Mouse (Mus musculus): ENCODE measurements at regions not wholly inside any gene's neighbourhood (a gene's known extent, or its start where the extent isn't known, plus 50 kb on each side); places are given as distances from the start of the nearest gene placed in this dataset.

- Histone ChIP-seq H3K4me3 (replicated peaks) (no peak overlapping the region), H3K4me1 (replicated peaks) (0 out of 2 replicates have a peak, but pooled peaks cover 4% of the 10 kb centered on the region), H3K27me3 (no peaks in the 10 kb centered on the region), H3K9me3 (replicated peaks) (no peaks in the 10 kb centered on the region), H3K9ac (no peak overlapping the region), H3K4me2 (no peak overlapping the region), H3K27ac (no peak overlapping the region), H3K36me3 (no peaks in the 10 kb centered on the region)
- WGBS (ENCODE audit: insufficient replicate concordance), result 67% methylated on average over 9 of the region's 9 CpGs
- DNase-seq (peak; percentile 45), ATAC-seq (ENCODE audit: low read depth) (no peak)
Observed at GRCm38 (mm10) chr2:103848923-103849700, 51.7 kb upstream of the Caprin1 start.

GRCm38 (mm10) chr2:103849766-103850530 is 52.5 kb upstream of the Caprin1 start:
- Histone ChIP-seq H3K36me3 (no peaks in the 10 kb centered on the region), H3K4me3 (replicated peaks) (no peak overlapping the region), H3K9ac (no peak overlapping the region), H3K27ac (no peak overlapping the region), H3K9me3 (replicated peaks) (no peaks in the 10 kb centered on the region), H3K4me1 (replicated peaks) (0 out of 2 replicates have a peak, but pooled peaks cover 4% of the 10 kb centered on the region), H3K27me3 (no peaks in the 10 kb centered on the region), H3K4me2 (no peak overlapping the region)
- 69% methylated on average over 9 of the region's 9 CpGs for WGBS (ENCODE audit: insufficient replicate concordance)
- DNase-seq (no peak), ATAC-seq (ENCODE audit: low read depth) (no peak)

- Histone ChIP-seq H3K4me2 (no peak overlapping the region), H3K36me3 (no peaks in the 10 kb centered on the region), H3K4me3 (replicated peaks) (no peak overlapping the region), H3K27ac (no peak overlapping the region), H3K9ac (no peak overlapping the region), H3K27me3 (no peaks in the 10 kb centered on the region), H3K4me1 (replicated peaks) (0 out of 2 replicates have a peak, but pooled peaks cover 4% of the 10 kb centered on the region), H3K9me3 (replicated peaks) (no peaks in the 10 kb centered on the region)
- 50% methylated on average over 5 of the region's 5 CpGs for WGBS (ENCODE audit: insufficient replicate concordance)
- ATAC-seq (ENCODE audit: low read depth) (no peak), DNase-seq (no peak)
Observed at GRCm38 (mm10) chr2:103850531-103850816, 53.0 kb upstream of the Caprin1 start.

GRCm38 (mm10) chr2:103851171-103851570 is 53.7 kb upstream of the Caprin1 start:
- DNase-seq (no peak), ATAC-seq (ENCODE audit: low read depth) (no peak)
- 67% methylated on average over 3 of the region's 3 CpGs for WGBS (ENCODE audit: insufficient replicate concordance)
- H3K9ac ChIP-seq, result no peak overlapping the region
- H3K36me3 ChIP-seq, result no peaks in the 10 kb centered on the region
- H3K4me1 ChIP-seq (replicated peaks), result 0 out of 2 replicates have a peak, but pooled peaks cover 4% of the 10 kb centered on the region
- no peaks in the 10 kb centered on the region for H3K9me3 ChIP-seq (replicated peaks)
- no peaks in the 10 kb centered on the region for H3K27me3 ChIP-seq
- H3K4me3 ChIP-seq (replicated peaks), result no peak overlapping the region
- no peak overlapping the region for H3K4me2 ChIP-seq
- H3K27ac ChIP-seq, result no peak overlapping the region

GRCm38 (mm10) chr2:103861226-103861625 is 63.8 kb upstream of the Caprin1 start:
- Histone ChIP-seq H3K27me3 (no peaks in the 10 kb centered on the region), H3K9me3 (replicated peaks) (no peaks in the 10 kb centered on the region; the same call in 1 of the 2 replicates), H3K27ac (no peak overlapping the region), H3K36me3 (no peaks in the 10 kb centered on the region), H3K4me1 (replicated peaks) (no peaks in the 10 kb centered on the region), H3K4me2 (no peak overlapping the region), H3K9ac (no peak overlapping the region), H3K4me3 (replicated peaks) (no peak overlapping the region)
- DNase-seq (no peak), ATAC-seq (ENCODE audit: low read depth) (no peak)
- 73% methylated on average over 8 of the region's 8 CpGs for WGBS (ENCODE audit: insufficient replicate concordance)

GRCm38 (mm10) chr2:103864254-103864653 is 66.8 kb upstream of the Caprin1 start:
- no peak for ATAC-seq (ENCODE audit: low read depth)
- H3K4me2 ChIP-seq, result no peak overlapping the region
- 0 out of 2 replicates have a peak, but pooled peaks cover 3% of the 10 kb centered on the region for H3K27me3 ChIP-seq
- no peak overlapping the region for H3K9ac ChIP-seq
- H3K9me3 ChIP-seq (replicated peaks), result no peaks in the 10 kb centered on the region; the same call in 1 of the 2 replicates
- 58% methylated on average over 2 of the region's 2 CpGs for WGBS (ENCODE audit: insufficient replicate concordance)
- DNase-seq, result no peak
- no peaks in the 10 kb centered on the region for H3K36me3 ChIP-seq
- peaks cover 3% of the 10 kb centered on the region for H3K4me1 ChIP-seq (replicated peaks)
- no peak overlapping the region for H3K4me3 ChIP-seq (replicated peaks)
- no peak overlapping the region for H3K27ac ChIP-seq

GRCm38 (mm10) chr2:103865319-103866171 is 68.1 kb upstream of the Caprin1 start:
- H3K36me3 ChIP-seq, result no peaks in the 10 kb centered on the region
- peaks cover 9% of the 10 kb centered on the region for H3K4me1 ChIP-seq (replicated peaks)
- no peak overlapping the region for H3K4me3 ChIP-seq (replicated peaks)
- H3K27ac ChIP-seq, result no peak overlapping the region
- 58% methylated on average over 4 of the region's 4 CpGs for whole genome bisulfite sequencing (ENCODE audit: insufficient replicate concordance)
- no peak for ATAC-seq (ENCODE audit: low read depth)
- H3K4me2 ChIP-seq, result no peak overlapping the region
- H3K9ac ChIP-seq, result no peak overlapping the region
- no peaks in the 10 kb centered on the region; the same call in 1 of the 2 replicates for H3K9me3 ChIP-seq (replicated peaks)
- DNase-seq, result peak; percentile 52
- 0 out of 2 replicates have a peak, but pooled peaks cover 3% of the 10 kb centered on the region for H3K27me3 ChIP-seq

GRCm38 (mm10) chr2:103867241-103867957 is 70.0 kb upstream of the Caprin1 start:
- Histone ChIP-seq H3K36me3 (no peaks in the 10 kb centered on the region), H3K4me3 (replicated peaks) (no peak overlapping the region), H3K4me1 (replicated peaks) (peaks cover 24% of the 10 kb centered on the region), H3K27me3 (0 out of 2 replicates have a peak, but pooled peaks cover 3% of the 10 kb centered on the region), H3K9ac (no peak overlapping the region), H3K4me2 (no peak overlapping the region), H3K9me3 (replicated peaks) (no peaks in the 10 kb centered on the region; the same call in 1 of the 2 replicates), H3K27ac (no peak overlapping the region)
- ATAC-seq (ENCODE audit: low read depth) (no peak), DNase-seq (no peak)
- WGBS (ENCODE audit: insufficient replicate concordance), result 72% methylated on average over 14 of the region's 14 CpGs

GRCm38 (mm10) chr2:103867958-103868330 is 70.5 kb upstream of the Caprin1 start:
- Histone ChIP-seq H3K4me1 (replicated peaks) (peaks cover 30% of the 10 kb centered on the region), H3K9ac (no peak overlapping the region), H3K27me3 (0 out of 2 replicates have a peak, but pooled peaks cover 3% of the 10 kb centered on the region), H3K4me2 (no peak overlapping the region), H3K27ac (no peak overlapping the region), H3K4me3 (replicated peaks) (no peak overlapping the region), H3K9me3 (replicated peaks) (no peaks in the 10 kb centered on the region; the same call in 1 of the 2 replicates), H3K36me3 (no peaks in the 10 kb centered on the region)
- ATAC-seq (ENCODE audit: low read depth) (no peak), DNase-seq (no peak)
- 89% methylated on average over 13 of the region's 13 CpGs for WGBS (ENCODE audit: insufficient replicate concordance)

GRCm38 (mm10) chr2:103868655-103869054 is 71.2 kb upstream of the Caprin1 start:
- no peaks in the 10 kb centered on the region for H3K36me3 ChIP-seq
- no peak overlapping the region for H3K4me2 ChIP-seq
- H3K9ac ChIP-seq, result no peak overlapping the region
- peaks cover 36% of the 10 kb centered on the region for H3K4me1 ChIP-seq (replicated peaks)
- H3K27me3 ChIP-seq, result 0 out of 2 replicates have a peak, but pooled peaks cover 3% of the 10 kb centered on the region
- no peak overlapping the region for H3K27ac ChIP-seq
- 53% methylated on average over 7 of the region's 7 CpGs for WGBS (ENCODE audit: insufficient replicate concordance)
- DNase-seq, result no peak
- no peak overlapping the region for H3K4me3 ChIP-seq (replicated peaks)
- no peak for ATAC-seq (ENCODE audit: low read depth)
- H3K9me3 ChIP-seq (replicated peaks), result no peaks in the 10 kb centered on the region; the same call in 1 of the 2 replicates

Measured in liver, embryonic 13.5 days (tissue).